Mouse (Mus musculus): ENCODE data around the gene Tmem8b. TPM values are rescaled to one million over a fixed set of nuclear protein-coding genes. Genes with fewer than 3 reads are reported as not detected.

Gene Tmem8b
- polyA plus RNA-seq, 1 experiment from 2014 or later: 16.2 TPM

GRCm38 (mm10) chr4:43634621-43635374 lies 34.0 kb upstream of the Tmem8b start:
- no peak overlapping the region for H3K9ac ChIP-seq (replicated peaks)
- H3K4me3 ChIP-seq: no peak overlapping the region
- no peaks in the 10 kb centered on the region for H3K27me3 ChIP-seq
- 89% methylated on average over 7 of the region's 7 CpGs for WGBS
- H3K36me3 ChIP-seq: no peaks in the 10 kb centered on the region
- H3K4me1 ChIP-seq: peaks cover 29% of the 10 kb centered on the region
- H3K9me3 ChIP-seq: no peaks in the 10 kb centered on the region
- no peak overlapping the region for H3K4me2 ChIP-seq (replicated peaks)
- no peak overlapping the region for H3K27ac ChIP-seq (replicated peaks)
- ATAC-seq (replicated peaks): no peak

- Histone ChIP-seq H3K36me3 (no peaks in the 10 kb centered on the region), H3K27me3 (no peaks in the 10 kb centered on the region), H3K4me3 (no peak overlapping the region), H3K9me3 (no peaks in the 10 kb centered on the region), H3K4me1 (peaks cover 16% of the 10 kb centered on the region), H3K9ac (replicated peaks) (no peak overlapping the region), H3K4me2 (replicated peaks) (no peak overlapping the region), H3K27ac (replicated peaks) (no peak overlapping the region)
- WGBS: 57% methylated on average over 6 of the region's 6 CpGs
- ATAC-seq (replicated peaks): no peak
Measured at GRCm38 (mm10) chr4:43636751-43637150, 32.0 kb upstream of the Tmem8b start.

DNA sequence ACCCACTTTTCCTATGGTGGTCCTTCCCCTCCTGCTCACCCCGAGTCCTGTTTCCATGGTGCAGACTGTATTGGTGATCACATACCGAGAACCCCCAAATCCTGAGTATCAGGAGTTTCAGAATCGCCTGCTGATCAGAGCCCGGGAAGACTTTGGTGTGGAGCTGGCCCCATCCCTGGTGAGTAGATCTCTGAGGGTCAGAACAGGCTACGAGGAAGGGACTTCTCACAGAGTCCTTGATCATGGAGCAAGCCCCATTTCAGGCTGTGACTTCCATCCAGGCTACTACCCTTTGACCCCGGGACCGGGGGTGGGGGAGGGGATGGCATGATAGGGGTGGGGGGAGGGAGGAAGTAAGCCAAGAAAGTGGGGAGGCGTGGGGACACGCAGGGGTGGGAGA lies 28.7 kb upstream of the Tmem8b start:
- Histone ChIP-seq H3K36me3 (peaks cover 2% of the 10 kb centered on the region; the same call in 1 of the 2 replicates), H3K4me2 (replicated peaks) (no peak overlapping the region), H3K27me3 (no peaks in the 10 kb centered on the region), H3K4me3 (no peak overlapping the region), H3K9me3 (no peaks in the 10 kb centered on the region), H3K4me1 (no peaks in the 10 kb centered on the region), H3K27ac (replicated peaks) (no peak overlapping the region), H3K9ac (replicated peaks) (no peak overlapping the region)
- 74% methylated on average over 9 of the region's 9 CpGs for WGBS
- ATAC-seq (replicated peaks): no peak

DNA sequence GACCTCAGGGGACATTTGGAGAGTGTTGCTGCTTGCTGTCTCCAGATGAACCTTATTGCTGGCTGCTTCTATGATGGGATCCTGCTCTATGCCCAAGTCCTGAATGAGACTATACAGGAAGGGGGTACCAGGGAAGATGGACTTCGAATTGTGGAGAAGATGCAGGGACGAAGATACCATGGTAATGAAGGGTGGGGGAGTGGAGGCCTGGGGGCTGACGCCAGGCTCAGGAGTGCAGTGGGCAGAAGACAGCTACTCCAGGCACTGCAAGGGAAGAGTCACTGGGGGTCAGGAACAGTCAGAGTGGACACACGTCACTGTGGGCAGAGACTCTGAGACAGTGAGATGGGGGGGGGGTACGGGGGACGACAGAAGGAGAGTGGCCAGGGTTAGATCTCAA lies 28.3 kb upstream of the Tmem8b start:
- H3K27me3 ChIP-seq: no peaks in the 10 kb centered on the region
- no peak overlapping the region for H3K4me3 ChIP-seq
- no peaks in the 10 kb centered on the region for H3K9me3 ChIP-seq
- no peak for ATAC-seq (replicated peaks)
- no peak overlapping the region for H3K27ac ChIP-seq (replicated peaks)
- H3K36me3 ChIP-seq: peaks cover 2% of the 10 kb centered on the region; the same call in 1 of the 2 replicates
- 88% methylated on average over 6 of the region's 6 CpGs for WGBS
- no peak overlapping the region for H3K4me2 ChIP-seq (replicated peaks)
- no peak overlapping the region for H3K9ac ChIP-seq (replicated peaks)
- H3K4me1 ChIP-seq: no peaks in the 10 kb centered on the region

DNA sequence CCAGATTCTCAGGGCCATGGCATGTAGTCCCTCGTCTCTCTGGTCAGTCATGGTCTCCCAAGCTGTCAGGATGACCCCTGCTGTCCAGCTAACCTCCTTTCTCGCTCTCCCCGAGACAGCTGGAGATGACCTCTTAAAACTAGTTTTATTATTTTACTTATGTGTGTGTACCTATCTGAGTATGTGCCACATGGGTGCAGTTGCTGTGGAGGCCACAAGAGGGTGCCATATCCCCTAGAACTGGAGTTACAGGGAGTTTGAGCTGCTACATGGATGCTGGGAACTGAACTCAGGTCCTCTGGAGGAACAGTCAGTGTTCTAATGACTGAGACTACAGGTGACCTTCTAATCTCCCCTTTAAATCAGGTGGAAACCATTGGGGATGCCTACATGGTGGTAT lies 19.0 kb upstream of the Tmem8b start:
- no peaks in the 10 kb centered on the region for H3K27me3 ChIP-seq
- no peak for ATAC-seq (replicated peaks)
- no peak overlapping the region for H3K27ac ChIP-seq (replicated peaks)
- no peaks in the 10 kb centered on the region for H3K9me3 ChIP-seq
- H3K4me2 ChIP-seq (replicated peaks): no peak overlapping the region
- H3K36me3 ChIP-seq: peaks cover 12% of the 10 kb centered on the region
- no peak overlapping the region for H3K9ac ChIP-seq (replicated peaks)
- 99% methylated on average over 3 of the region's 3 CpGs for WGBS
- peaks cover 9% of the 10 kb centered on the region for H3K4me1 ChIP-seq
- no peak overlapping the region for H3K4me3 ChIP-seq

GRCm38 (mm10) chr4:43652726-43653125 lies 16.0 kb upstream of the Tmem8b start:
- Histone ChIP-seq H3K36me3 (peaks cover 12% of the 10 kb centered on the region), H3K27ac (replicated peaks) (no peak overlapping the region), H3K9ac (replicated peaks) (no peak overlapping the region), H3K4me3 (peak overlapping the region; percentile 27), H3K9me3 (no peaks in the 10 kb centered on the region), H3K27me3 (no peaks in the 10 kb centered on the region), H3K4me1 (peaks cover 21% of the 10 kb centered on the region), H3K4me2 (replicated peaks) (peak overlapping the region; percentile 38)
- 91% methylated on average over 4 of the region's 4 CpGs for WGBS
- ATAC-seq (replicated peaks): no peak

DNA sequence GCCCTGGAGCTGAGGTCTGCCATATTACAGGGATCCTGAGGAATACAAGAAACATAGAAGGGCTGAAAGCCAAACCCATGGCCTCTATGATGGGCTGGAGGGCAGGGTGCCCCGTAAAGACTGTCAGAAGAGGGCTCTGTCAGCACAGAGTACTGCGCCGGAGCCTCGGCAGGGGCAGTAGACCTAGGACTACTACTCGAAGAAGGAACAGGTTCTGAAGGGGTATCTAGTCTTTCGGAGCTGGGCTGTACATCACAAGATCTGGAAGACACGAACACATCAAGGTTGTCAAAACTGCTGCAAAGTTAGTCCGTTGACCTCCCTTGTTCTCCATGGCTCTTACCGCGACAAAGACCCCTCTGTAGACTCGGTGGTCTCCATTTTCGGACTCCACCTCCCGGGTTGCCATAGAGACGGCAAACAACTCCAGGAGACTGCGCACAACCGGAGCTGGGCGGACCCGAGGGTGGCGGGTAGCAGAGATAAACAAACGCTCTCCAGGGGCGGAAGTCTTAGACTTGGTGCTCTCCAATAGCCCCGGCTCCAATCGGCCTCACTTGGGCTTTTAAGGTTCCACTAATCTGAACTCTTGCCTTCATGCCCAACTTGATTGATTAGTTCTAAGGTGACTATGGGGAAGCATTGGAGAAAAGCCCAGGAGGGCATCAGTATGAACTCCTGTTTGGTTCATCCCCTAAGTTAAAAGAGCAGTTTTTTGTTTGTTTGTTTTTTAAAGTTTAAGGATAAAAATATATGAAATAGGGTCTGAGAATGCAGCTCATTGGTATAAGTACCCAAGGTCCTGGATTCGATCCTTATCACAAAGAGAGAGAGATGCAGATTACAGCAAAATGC lies 15.4 kb upstream of the Tmem8b start, which contains the start of gene Spag8:
TSS of gene Spag8 (minus strand) at position 434 of the 855 bp plus-strand sequence.
- no peak for ATAC-seq (replicated peaks)
- H3K4me3 ChIP-seq: peak within 1 kb of the TSS; percentile 27
- no peak within 1 kb of the TSS for H3K27ac ChIP-seq (replicated peaks)
- peaks cover 12% of the 10 kb centered on the region for H3K36me3 ChIP-seq
- peak within 1 kb of the TSS; percentile 38 for H3K4me2 ChIP-seq (replicated peaks)
- H3K9ac ChIP-seq (replicated peaks): no peak within 1 kb of the TSS
- WGBS: 26% methylated on average over 24 of the region's 24 CpGs
- no peaks in the 10 kb centered on the region for H3K9me3 ChIP-seq
- H3K4me1 ChIP-seq: peaks cover 21% of the 10 kb centered on the region
- no peaks in the 10 kb centered on the region for H3K27me3 ChIP-seq

DNA sequence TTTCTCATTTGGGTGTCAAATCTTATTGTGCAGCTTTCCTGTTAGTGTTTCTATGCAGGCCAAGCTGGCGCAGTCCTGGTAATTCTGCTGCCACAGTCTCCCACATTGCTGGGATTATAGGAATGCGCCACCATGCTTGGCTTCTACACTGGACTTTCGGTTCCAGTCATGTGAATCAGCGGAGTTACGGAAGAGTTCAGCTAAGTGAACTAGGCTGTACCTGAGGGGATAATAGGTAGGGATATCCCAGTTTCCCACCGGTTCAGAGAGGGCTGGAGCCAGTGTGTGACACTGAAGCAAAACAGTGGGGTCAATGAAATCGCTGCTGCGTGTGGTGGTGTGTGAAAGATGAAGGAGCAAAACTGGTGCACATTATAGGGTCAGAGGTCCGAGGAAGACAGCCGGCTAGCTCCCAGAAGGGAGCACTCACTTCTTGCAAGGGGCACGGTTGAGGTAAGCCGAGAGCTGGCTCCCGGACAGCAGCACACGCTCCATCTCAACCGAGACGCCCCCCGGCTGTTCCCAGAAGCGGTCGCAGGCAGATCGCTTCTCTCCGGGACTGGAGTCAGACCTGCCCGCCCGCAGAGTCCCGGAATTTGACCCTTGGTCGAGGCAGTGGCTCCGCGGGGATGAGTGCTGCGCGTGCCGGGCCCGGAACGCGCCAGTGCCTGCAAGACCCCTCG lies 13.0 kb upstream of the Tmem8b start:
- H3K4me3 ChIP-seq: peak overlapping the region; percentile 85
- H3K27ac ChIP-seq (replicated peaks): peak overlapping the region; percentile 92
- peak overlapping the region; percentile 85 for H3K9ac ChIP-seq (replicated peaks)
- no peaks in the 10 kb centered on the region for H3K36me3 ChIP-seq
- H3K4me2 ChIP-seq (replicated peaks): peak overlapping the region; percentile 87
- H3K4me1 ChIP-seq: peaks cover 21% of the 10 kb centered on the region
- 5% methylated on average over 34 of the region's 34 CpGs for WGBS
- no peaks in the 10 kb centered on the region for H3K9me3 ChIP-seq
- peak; percentile 59 for ATAC-seq (replicated peaks)
- H3K27me3 ChIP-seq: 0 out of 2 replicates have a peak, but pooled peaks cover 6% of the 10 kb centered on the region

GRCm38 (mm10) chr4:43656339-43657109 lies 12.2 kb upstream of the Tmem8b start, which contains the start of gene Hint2:
Gene Hint2, minus strand, starts transcription at chr4:43656466.
- Histone ChIP-seq H3K4me3 (peak within 1 kb of the TSS; percentile 85), H3K4me1 (peaks cover 21% of the 10 kb centered on the region), H3K36me3 (no peaks in the 10 kb centered on the region), H3K27ac (replicated peaks) (peak within 1 kb of the TSS; percentile 92), H3K4me2 (replicated peaks) (peak within 1 kb of the TSS; percentile 87), H3K9ac (replicated peaks) (peak within 1 kb of the TSS; percentile 85), H3K27me3 (peaks cover 6% of the 10 kb centered on the region; the same call in 1 of the 2 replicates), H3K9me3 (no peaks in the 10 kb centered on the region)
- peak; percentile 98 for ATAC-seq (replicated peaks)
- under 1% methylated on average over 34 of the region's 34 CpGs for WGBS

- Histone ChIP-seq H3K27me3 (peaks cover 10% of the 10 kb centered on the region), H3K36me3 (no peaks in the 10 kb centered on the region), H3K27ac (replicated peaks) (peak overlapping the region; percentile 92), H3K9me3 (no peaks in the 10 kb centered on the region), H3K4me2 (replicated peaks) (peak overlapping the region; percentile 87), H3K4me1 (peaks cover 21% of the 10 kb centered on the region), H3K9ac (replicated peaks) (peak overlapping the region; percentile 62; the same call in 1 of the 2 replicates), H3K4me3 (peak overlapping the region; percentile 85)
- ATAC-seq (replicated peaks): no peak
- 58% methylated on average over 4 of the region's 4 CpGs for WGBS
Measured at GRCm38 (mm10) chr4:43657146-43657545, 11.6 kb upstream of the Tmem8b start.

DNA sequence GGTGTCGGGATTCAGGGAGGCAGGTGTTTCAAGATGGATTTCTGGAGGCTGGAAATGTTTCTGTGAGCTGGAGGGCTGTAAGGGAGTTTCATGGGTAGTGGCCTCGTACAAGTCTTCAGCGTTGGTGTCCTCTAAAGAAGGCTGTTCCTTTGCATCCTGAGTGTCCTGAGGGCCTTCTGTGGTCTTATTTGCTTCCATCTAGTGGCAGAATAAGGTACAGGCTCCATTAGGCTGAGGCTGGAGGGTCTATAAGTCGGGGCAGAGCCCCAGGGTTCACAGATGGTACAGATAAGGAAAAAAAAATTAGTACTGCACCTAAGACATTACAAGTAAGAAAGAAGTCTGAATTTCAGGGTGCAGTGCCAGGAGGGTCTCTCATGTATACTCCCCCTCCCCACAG lies 2.4 kb upstream of the Tmem8b start:
- Histone ChIP-seq H3K9ac (replicated peaks) (no peak overlapping the region), H3K4me1 (peaks cover 23% of the 10 kb centered on the region), H3K27ac (replicated peaks) (no peak overlapping the region), H3K27me3 (peaks cover 18% of the 10 kb centered on the region), H3K36me3 (no peaks in the 10 kb centered on the region), H3K4me3 (no peak overlapping the region), H3K4me2 (replicated peaks) (no peak overlapping the region), H3K9me3 (no peaks in the 10 kb centered on the region)
- WGBS: 23% methylated on average over 4 of the region's 4 CpGs
- ATAC-seq (replicated peaks): no peak
